Mouse (Mus musculus) CD8-positive naive resting alpha-beta T cell, adult 57 days (primary cell): ENCODE results near the gene Mrgprf. TPM values are rescaled to one million over a fixed set of nuclear protein-coding genes. Genes with fewer than 3 reads are reported as not detected.

ENCODE experiments used
- total RNA-seq: library from RNA; stranded (reverse); gene quantifications from one replicate; pipeline ENCODE4 v1.2.4, GENCODE M21; 2023

Mrgprf gene
- not detected for total RNA-seq

GRCm38 (mm10) chr7:145300321-145301007, at the start of gene Mrgprf:
Gene Mrgprf, plus strand, starts transcription at chr7:145300828.

GRCm38 (mm10) chr7:145283487-145284187, 17.0 kb upstream of the Mrgprf start, which contains the start of gene Tpcn2:
Gene Tpcn2, minus strand, starts transcription at chr7:145284011.

GRCm38 (mm10) chr7:145314785-145315411, 14.3 kb downstream of the Mrgprf start, which contains the start of gene Mrgprd:
Gene Mrgprd, plus strand, starts transcription at chr7:145314835.

Other genes with a start within 250 kb of the Mrgprf start
- 3.2 TPM for gene 1810010D01Rik, start 92.7 kb upstream of the Mrgprf start, total RNA-seq
- gene Tpcn2, start 16.8 kb upstream of the Mrgprf start, total RNA-seq: 23.1 TPM
- not detected for gene Mrgprd, start 14.0 kb downstream of the Mrgprf start, total RNA-seq